In the genomic region with DNA sequence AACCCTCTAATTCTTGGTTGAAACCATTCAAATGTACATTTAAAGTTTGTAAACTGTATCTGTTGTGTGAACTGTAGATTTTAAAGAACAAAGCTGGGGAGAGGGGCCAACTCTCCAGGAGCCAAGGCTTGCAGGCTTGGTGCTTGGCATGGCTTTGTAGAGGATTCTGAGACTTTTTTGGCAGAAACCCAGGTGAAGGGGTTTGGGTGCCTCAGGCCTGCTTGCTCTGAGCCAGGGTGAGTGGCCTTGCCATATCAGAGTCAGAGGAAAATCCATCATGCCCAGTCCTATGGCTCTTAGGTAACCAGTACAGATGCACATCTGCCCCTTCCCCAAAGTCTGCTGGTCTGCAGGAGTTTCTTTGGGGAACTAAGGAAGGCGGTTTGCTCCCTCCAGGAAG, we compare ENCODE assay signal across 14 mouse cellular contexts.
"Had no signal": no experiment of that assay in that cellular context is flagged by ENCODE, and none has a peak within 500 bp of the region (broad histone marks: within the 10 kb centered on the region; RNA-seq: fewer than 3 reads in every experiment).

No protein-coding gene starts in this region.

- ATAC-seq: lung, postnatal 0 days; midbrain, embryonic 13.5 days had no signal

- H3K9me3 ChIP-seq: limb, embryonic 12.5 days; midbrain, embryonic 13.5 days; neural tube, embryonic 15.5 days had no signal

- H3K27ac ChIP-seq: limb, embryonic 12.5 days; liver, embryonic 14.5 days; midbrain, embryonic 13.5 days; neural tube, embryonic 15.5 days had no signal

- H3K9ac ChIP-seq: limb, embryonic 12.5 days; liver, embryonic 14.5 days; midbrain, embryonic 13.5 days; neural tube, embryonic 15.5 days had no signal

- DNase-seq: kidney, postnatal 10 days; kidney, postnatal 4 days; liver; lung, adult 2 months; lung, postnatal 36 days; right cerebral cortex, adult 18-20 months; right cerebral cortex, postnatal 25 days; thymus, postnatal 36 days had no signal

- H3K4me2 ChIP-seq: limb, embryonic 12.5 days; midbrain, embryonic 13.5 days; neural tube, embryonic 15.5 days had no signal

- H3K27me3 ChIP-seq: limb, embryonic 12.5 days; neural tube, embryonic 15.5 days had no signal

- H3K4me3 ChIP-seq: layer of hippocampus, adult 2 months; limb, embryonic 12.5 days; midbrain, embryonic 13.5 days; neural tube, embryonic 15.5 days had no signal
